Mouse (Mus musculus) urinary bladder, postnatal 36 days (tissue): Measurements from ENCODE around the gene Hsf3.
"Not testable (repeated sequence)": the region's sequence is repeated elsewhere in the genome, so short reads cannot be mapped to it uniquely, and the experiment has no call there.

Source experiments
- DNase-seq, 2 experiments: peaks; one replicate each; pipeline ENCODE4 v3.0.0; 2022; ENCODE audit warnings: low spot score in 2 of 2, mixed read lengths in 1 of 2

Hsf3 gene

DNA sequence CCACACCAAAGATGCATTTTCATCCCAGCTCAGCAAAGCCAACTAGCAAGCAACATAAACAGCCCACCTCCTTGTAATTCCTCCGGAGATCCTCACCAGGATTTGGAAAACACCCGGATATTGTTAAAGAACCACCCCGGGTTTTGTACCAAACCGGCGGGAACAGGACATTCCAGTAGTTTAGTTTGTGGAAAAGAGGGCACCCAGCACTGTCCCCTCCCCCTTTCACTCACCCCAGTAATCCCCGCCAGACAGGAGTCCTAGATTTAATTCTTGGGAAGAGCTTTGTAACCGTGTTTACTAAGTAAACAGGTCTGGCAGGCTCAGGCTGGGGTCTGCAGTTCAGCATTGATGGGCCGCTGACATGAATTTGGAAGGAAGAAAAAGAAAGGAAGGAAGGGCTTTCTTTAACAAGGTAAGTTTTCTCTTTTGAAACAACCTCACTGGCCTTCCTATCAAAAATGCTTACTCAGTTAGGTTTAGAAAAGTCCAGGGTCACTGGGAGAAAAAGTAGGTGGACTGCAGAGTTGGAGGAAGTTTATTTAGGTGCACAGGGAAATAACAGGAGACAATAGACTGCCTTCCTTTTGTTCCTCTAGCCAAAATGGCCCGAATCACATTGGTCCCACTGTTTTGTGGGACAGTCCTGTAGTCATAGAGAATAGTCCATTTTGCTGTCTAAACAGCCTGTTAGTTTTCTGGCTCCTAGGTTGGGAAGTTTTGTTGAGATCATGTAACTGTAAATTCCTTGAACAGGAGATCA is at the start of gene Hsf3:
Gene Hsf3 (minus strand): TSS at position 94 of the 763 bp plus-strand sequence.
- DNase-seq: peak in 1 of 2 experiments; percentile 1

DNA sequence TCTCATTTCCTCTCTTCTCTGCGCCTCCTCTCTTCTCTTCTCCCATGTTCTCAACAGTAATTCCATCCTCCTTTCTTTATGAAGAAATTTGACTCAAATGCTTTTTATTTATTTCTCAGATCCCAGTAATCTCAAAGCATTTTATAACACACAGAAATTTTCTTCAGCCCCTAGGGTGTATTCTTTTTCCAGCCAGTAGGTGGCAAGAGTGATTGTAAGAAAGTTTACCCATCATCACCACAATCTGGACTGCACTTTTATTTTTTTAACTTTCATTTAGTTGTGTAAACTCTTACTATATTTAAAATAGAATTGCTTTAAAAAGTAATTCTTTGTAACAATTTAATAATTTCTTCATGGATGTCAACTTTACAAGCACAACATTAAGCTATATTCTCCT is 45.5 kb upstream of the Hsf3 start:
- DNase-seq: no peak

DNA sequence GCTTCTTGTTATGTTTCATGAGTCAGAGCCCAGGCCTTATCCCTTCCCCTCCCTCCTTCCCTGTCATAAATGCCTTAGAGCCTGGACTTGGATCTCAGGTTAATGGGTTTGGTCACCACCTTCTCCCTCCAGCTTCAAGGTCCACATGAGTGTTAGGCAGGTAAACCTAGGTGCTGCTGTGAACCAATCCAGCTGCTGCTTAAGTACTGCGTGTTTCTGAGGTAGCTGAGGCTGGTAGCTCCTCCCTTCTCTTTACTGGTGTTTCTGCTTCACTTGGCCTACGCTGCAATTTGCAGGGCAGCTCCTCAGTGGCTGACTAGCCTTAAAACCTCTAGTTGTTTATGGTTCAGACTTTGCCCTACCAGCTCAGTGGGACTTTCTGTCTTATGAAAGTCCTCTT is 945 bp downstream of the Hsf3 start, which contains the start of gene Heph:
Gene Heph (plus strand): TSS at position 211 of the 400 bp plus-strand sequence.
- no peak for DNase-seq

DNA sequence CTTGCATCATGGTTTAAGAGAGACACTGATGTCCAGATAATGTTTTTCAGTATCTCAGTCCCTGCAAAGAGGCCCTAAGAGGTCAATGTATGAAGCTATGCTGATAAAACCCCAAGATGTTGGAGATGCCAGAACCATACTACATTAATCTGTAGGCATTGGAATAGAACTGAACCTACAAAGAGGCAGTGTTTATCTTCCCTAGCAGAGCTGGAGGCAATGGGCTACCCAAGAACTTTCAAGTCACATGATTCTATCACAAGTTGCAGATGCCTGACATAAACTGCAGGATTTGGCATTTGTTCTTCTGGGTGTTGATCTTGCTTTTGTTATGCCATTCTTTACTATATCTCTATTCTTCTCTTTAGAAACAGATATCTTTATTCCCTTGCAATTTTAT is 36.7 kb downstream of the Hsf3 start:
- DNase-seq: no peak

- no peak for DNase-seq
These were observed 38.4 kb downstream of the Hsf3 start for GRCm38 (mm10) chrX:96417733-96418132.

DNA sequence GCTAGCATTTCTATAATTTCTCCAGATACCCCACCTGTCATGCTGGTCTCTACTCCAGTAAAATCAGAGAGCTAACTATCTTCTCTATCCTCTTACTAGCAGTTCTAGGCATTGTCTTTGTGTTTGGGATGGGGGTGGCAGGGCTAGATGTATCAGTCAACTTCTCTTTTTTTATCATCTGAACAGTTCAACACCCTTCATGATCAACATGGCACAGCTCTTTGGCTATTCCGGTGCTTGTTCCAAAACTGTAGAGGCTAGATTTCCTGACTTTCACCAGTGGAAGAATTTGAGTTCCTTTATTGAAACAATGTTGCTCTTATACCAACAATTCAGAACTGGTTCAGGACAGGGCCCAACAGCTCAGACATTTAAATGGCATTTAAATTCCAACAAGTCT is 39.1 kb downstream of the Hsf3 start:
- no peak for DNase-seq

- not testable (repeated sequence) for DNase-seq
These were observed 40.7 kb downstream of the Hsf3 start for GRCm38 (mm10) chrX:96415351-96415750.

DNA sequence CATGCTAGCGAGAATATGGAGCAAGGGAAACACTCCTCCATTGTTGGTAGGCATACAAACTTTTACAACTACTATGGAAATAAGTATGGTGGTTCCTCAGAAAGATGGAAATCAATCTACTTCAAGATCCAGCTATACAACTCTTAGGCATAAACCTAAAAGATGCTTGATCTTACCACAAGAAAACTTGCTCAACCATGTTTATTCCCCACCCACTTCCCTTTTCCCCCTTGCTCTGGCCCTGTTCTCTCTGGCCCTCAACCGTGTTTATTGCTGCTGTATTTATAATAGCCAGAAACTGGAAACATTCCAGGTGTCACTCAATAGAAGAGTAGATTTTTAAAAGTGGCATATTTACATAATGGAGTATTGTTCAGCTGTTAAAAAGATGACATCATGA is 117.0 kb downstream of the Hsf3 start:
- no peak for DNase-seq

GRCm38 (mm10) chrX:96329764-96330163 is 126.3 kb downstream of the Hsf3 start:
- no peak for DNase-seq

DNA sequence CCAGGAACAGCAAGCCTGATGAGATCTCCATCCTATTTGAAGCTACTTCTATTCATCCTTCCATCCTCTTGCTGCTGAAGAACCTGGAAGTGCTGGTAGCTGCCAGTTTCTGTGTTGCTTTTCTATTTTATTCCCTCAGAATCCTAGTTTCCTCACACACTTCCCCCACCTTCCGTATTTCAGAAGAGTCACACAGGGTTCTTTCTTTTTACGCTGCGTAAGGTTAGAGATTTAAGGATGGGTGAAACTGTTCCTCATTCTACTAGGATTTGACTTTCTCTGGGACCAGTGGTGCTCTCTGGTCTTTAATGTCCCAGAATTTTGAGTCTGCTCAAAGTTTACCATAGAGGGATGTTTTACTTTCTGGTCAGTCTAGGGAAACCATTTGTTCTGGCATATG is 162.8 kb downstream of the Hsf3 start, which contains the start of gene Vsig4:
Gene Vsig4 (minus strand): TSS at position 101 of the 400 bp plus-strand sequence.
- no peak for DNase-seq

DNA sequence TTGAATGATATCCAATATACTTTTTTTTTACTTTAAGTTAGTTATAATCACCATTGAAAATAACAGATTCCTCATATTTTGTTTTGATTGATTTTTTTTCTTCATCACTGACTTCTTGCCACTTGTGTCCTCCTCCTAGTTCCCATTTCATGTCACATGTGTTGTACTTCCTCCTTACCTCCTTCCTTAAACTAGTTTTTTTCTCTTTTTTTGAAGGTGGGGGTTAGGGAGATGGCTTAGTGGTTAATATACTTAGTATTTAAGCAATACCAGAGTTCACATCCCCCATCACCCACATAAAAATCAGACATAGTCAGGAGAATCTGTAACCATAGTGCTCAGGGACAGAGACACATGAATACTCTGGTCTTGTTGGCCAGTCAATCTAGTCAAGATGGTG is 199.6 kb downstream of the Hsf3 start:
- no peak for DNase-seq
